Mouse (Mus musculus) liver, embryonic 12.5 days (tissue): Measurements from ENCODE around the gene Gm10663. TPM values are rescaled to one million over a fixed set of nuclear protein-coding genes. Genes with fewer than 3 reads are reported as not detected.

Experiments used
- ATAC-seq: fragments of 200-750 bp; cut with Nextera tagmentation; 2 replicates; pipeline ENCODE4 v1.8.0; 2017; ENCODE audit warnings: moderate number of reproducible peaks, mild to moderate bottlenecking, moderate library complexity
- H3K27ac ChIP-seq: fragments of 300-500 bp; sonication (generic); 2 replicates; pipeline ENCODE4 v1.5.1; 2016; ENCODE audit warnings: mild to moderate bottlenecking
- H3K27me3 ChIP-seq: fragments of 300-500 bp; sonication (generic); replicated peaks from 2 replicates; pipeline ENCODE4 v1.6.1; 2016; ENCODE audit warnings: mild to moderate bottlenecking, moderate library complexity
- H3K36me3 ChIP-seq: fragments of 300-500 bp; sonication (generic); 2 replicates; pipeline ENCODE4 v1.6.1; 2016; ENCODE audit warnings: mild to moderate bottlenecking, moderate library complexity
- H3K4me1 ChIP-seq: fragments of 300-500 bp; sonication (generic); 2 replicates; pipeline ENCODE4 v1.6.1; 2016
- H3K4me2 ChIP-seq: fragments of 300-500 bp; sonication (generic); 2 replicates; pipeline ENCODE4 v1.6.1; 2016; ENCODE audit warnings: mild to moderate bottlenecking, moderate library complexity
- H3K4me3 ChIP-seq: fragments of 300-500 bp; sonication (generic); 2 replicates; pipeline ENCODE4 v1.5.1; 2016; ENCODE audit warnings: mild to moderate bottlenecking, moderate library complexity
- H3K9ac ChIP-seq: fragments of 300-500 bp; sonication (generic); 2 replicates; pipeline ENCODE4 v1.6.1; 2016; ENCODE audit warnings: mild to moderate bottlenecking, moderate library complexity
- H3K9me3 ChIP-seq: fragments of 300-500 bp; sonication (generic); replicated peaks from 2 replicates; pipeline ENCODE4 v1.6.1; 2016; ENCODE audit warnings: mild to moderate bottlenecking, moderate library complexity
- WGBS: fragments of 180-500 bp; shearing (Covaris S2); methylation state at CpG from one replicate; pipeline ENCODE4 v1.1.7; 2016; ENCODE audit not compliant: insufficient replicate concordance; 5-methylcytosine and 5-hydroxymethylcytosine counted together
- polyA plus RNA-seq: library from polyadenylated mRNA; unstranded; fragments of >200 nt; fragmentation: Nextera tagmentation; extraction: Ambion mirVana; gene quantifications from 2 replicates; pipeline ENCODE4 v1.2.1, GENCODE M21; 2016

Gene Gm10663
- polyA plus RNA-seq, 1 experiment from 2014 or later = not detected

- Histone ChIP-seq H3K9me3 (no peaks in the 10 kb centered on the region), H3K9ac (no peak overlapping the region), H3K27ac (no peak overlapping the region), H3K4me1 (no peaks in the 10 kb centered on the region), H3K36me3 (no peaks in the 10 kb centered on the region), H3K4me3 (no peak overlapping the region), H3K4me2 (no peak overlapping the region), H3K27me3 (no peaks in the 10 kb centered on the region)
- 74% methylated on average over 7 of the region's 7 CpGs for WGBS
- no peak for ATAC-seq
These were observed 14.9 kb downstream of the Gm10663 start for GRCm38 (mm10) chr8:65089781-65090180.

GRCm38 (mm10) chr8:65097760-65098415 lies 23.1 kb downstream of the Gm10663 start:
- no peak for ATAC-seq
- no peak overlapping the region for H3K4me2 ChIP-seq
- H3K36me3 ChIP-seq = no peaks in the 10 kb centered on the region
- no peak overlapping the region for H3K27ac ChIP-seq
- 60% methylated on average over 7 of the region's 7 CpGs for WGBS
- H3K4me3 ChIP-seq = no peak overlapping the region
- no peaks in the 10 kb centered on the region for H3K27me3 ChIP-seq
- H3K4me1 ChIP-seq = no peaks in the 10 kb centered on the region
- H3K9ac ChIP-seq = no peak overlapping the region
- H3K9me3 ChIP-seq = no peaks in the 10 kb centered on the region

- no peak overlapping the region for H3K9ac ChIP-seq
- no peak overlapping the region for H3K4me2 ChIP-seq
- no peak overlapping the region for H3K27ac ChIP-seq
- H3K9me3 ChIP-seq = no peaks in the 10 kb centered on the region
- no peaks in the 10 kb centered on the region for H3K36me3 ChIP-seq
- H3K4me3 ChIP-seq = no peak overlapping the region
- no peaks in the 10 kb centered on the region for H3K4me1 ChIP-seq
- ATAC-seq = no peak
- no peaks in the 10 kb centered on the region for H3K27me3 ChIP-seq
- WGBS = 52% methylated on average over 3 of the region's 3 CpGs
These were observed 24.9 kb downstream of the Gm10663 start for GRCm38 (mm10) chr8:65099735-65100134.

- Histone ChIP-seq H3K27ac (no peak overlapping the region), H3K4me2 (no peak overlapping the region), H3K9ac (no peak overlapping the region), H3K4me3 (no peak overlapping the region), H3K36me3 (no peaks in the 10 kb centered on the region), H3K9me3 (no peaks in the 10 kb centered on the region), H3K4me1 (no peaks in the 10 kb centered on the region), H3K27me3 (no peaks in the 10 kb centered on the region)
- WGBS = 84% methylated on average over 7 of the region's 7 CpGs
- no peak for ATAC-seq
These were observed 28.8 kb downstream of the Gm10663 start for GRCm38 (mm10) chr8:65103632-65104031.

GRCm38 (mm10) chr8:65104041-65104440 lies 29.2 kb downstream of the Gm10663 start:
- H3K27me3 ChIP-seq = no peaks in the 10 kb centered on the region
- H3K4me3 ChIP-seq = no peak overlapping the region
- WGBS = 46% methylated on average over 4 of the region's 4 CpGs
- no peak overlapping the region for H3K4me2 ChIP-seq
- no peak overlapping the region for H3K9ac ChIP-seq
- no peaks in the 10 kb centered on the region for H3K36me3 ChIP-seq
- H3K4me1 ChIP-seq = no peaks in the 10 kb centered on the region
- H3K27ac ChIP-seq = no peak overlapping the region
- ATAC-seq = no peak
- no peaks in the 10 kb centered on the region for H3K9me3 ChIP-seq

GRCm38 (mm10) chr8:65107936-65108718 lies 33.3 kb downstream of the Gm10663 start:
- 87% methylated on average over 25 of the region's 25 CpGs for WGBS
- Histone ChIP-seq H3K9ac (no peak overlapping the region), H3K36me3 (no peaks in the 10 kb centered on the region), H3K4me2 (no peak overlapping the region), H3K4me3 (no peak overlapping the region), H3K4me1 (no peaks in the 10 kb centered on the region), H3K9me3 (no peaks in the 10 kb centered on the region), H3K27ac (no peak overlapping the region), H3K27me3 (no peaks in the 10 kb centered on the region)
- no peak for ATAC-seq

- no peaks in the 10 kb centered on the region for H3K27me3 ChIP-seq
- no peak overlapping the region for H3K27ac ChIP-seq
- H3K4me1 ChIP-seq = no peaks in the 10 kb centered on the region
- ATAC-seq = no peak
- no peak overlapping the region for H3K4me3 ChIP-seq
- H3K9ac ChIP-seq = no peak overlapping the region
- WGBS = 51% methylated on average over 6 of the region's 6 CpGs
- H3K36me3 ChIP-seq = no peaks in the 10 kb centered on the region
- no peaks in the 10 kb centered on the region for H3K9me3 ChIP-seq
- no peak overlapping the region for H3K4me2 ChIP-seq
These were observed 34.1 kb downstream of the Gm10663 start for GRCm38 (mm10) chr8:65108936-65109335.

- Histone ChIP-seq H3K27ac (no peak overlapping the region), H3K27me3 (no peaks in the 10 kb centered on the region), H3K4me1 (no peaks in the 10 kb centered on the region), H3K36me3 (no peaks in the 10 kb centered on the region), H3K9me3 (no peaks in the 10 kb centered on the region), H3K9ac (no peak overlapping the region), H3K4me2 (no peak overlapping the region), H3K4me3 (no peak overlapping the region)
- 33% methylated on average over 5 of the region's 5 CpGs for WGBS
- ATAC-seq = no peak
These were observed 35.5 kb downstream of the Gm10663 start for GRCm38 (mm10) chr8:65110285-65110691.

- Histone ChIP-seq H3K4me3 (no peak overlapping the region), H3K36me3 (no peaks in the 10 kb centered on the region), H3K9me3 (no peaks in the 10 kb centered on the region), H3K4me1 (no peaks in the 10 kb centered on the region), H3K4me2 (no peak overlapping the region), H3K27ac (no peak overlapping the region), H3K9ac (no peak overlapping the region), H3K27me3 (no peaks in the 10 kb centered on the region)
- no peak for ATAC-seq
- 67% methylated on average over 6 of the region's 6 CpGs for WGBS
These were observed 37.3 kb downstream of the Gm10663 start for GRCm38 (mm10) chr8:65112092-65112491.

- H3K4me3 ChIP-seq = no peak overlapping the region
- ATAC-seq = no peak
- WGBS = 32% methylated on average over 1 of the region's 1 CpGs
- H3K9ac ChIP-seq = no peak overlapping the region
- H3K36me3 ChIP-seq = no peaks in the 10 kb centered on the region
- H3K4me2 ChIP-seq = no peak overlapping the region
- no peak overlapping the region for H3K27ac ChIP-seq
- H3K4me1 ChIP-seq = no peaks in the 10 kb centered on the region
- H3K9me3 ChIP-seq = no peaks in the 10 kb centered on the region
- no peaks in the 10 kb centered on the region for H3K27me3 ChIP-seq
These were observed 51.2 kb downstream of the Gm10663 start for GRCm38 (mm10) chr8:65126014-65126413.

- Histone ChIP-seq H3K9ac (no peak overlapping the region), H3K4me3 (no peak overlapping the region), H3K27me3 (no peaks in the 10 kb centered on the region), H3K27ac (no peak overlapping the region), H3K4me2 (no peak overlapping the region), H3K9me3 (no peaks in the 10 kb centered on the region), H3K4me1 (no peaks in the 10 kb centered on the region), H3K36me3 (no peaks in the 10 kb centered on the region)
- no peak for ATAC-seq
- WGBS = 46% methylated on average over 3 of the region's 3 CpGs
These were observed 51.6 kb downstream of the Gm10663 start for GRCm38 (mm10) chr8:65126454-65126853.
